Mouse (Mus musculus) gastrocnemius, postnatal 4 days (tissue): ENCODE measurements at regions not wholly inside any gene's neighbourhood (a gene's known extent, or its start where the extent isn't known, plus 50 kb on each side); places are given as distances from the start of the nearest gene placed in this dataset.

ENCODE experiments used
- DNase-seq, 2 experiments: peaks; one replicate each; pipeline ENCODE4 v3.0.0; 2021 to 2022; ENCODE audit warnings: low spot score in 2 of 2, mixed read lengths in 2 of 2

GRCm38 (mm10) chr8:6813816-6814215 lies 1708.7 kb upstream of the Slc10a2 start:
- DNase-seq: no peak

GRCm38 (mm10) chr8:6807116-6807515 lies 1702.0 kb upstream of the Slc10a2 start:
- DNase-seq: no peak

DNA sequence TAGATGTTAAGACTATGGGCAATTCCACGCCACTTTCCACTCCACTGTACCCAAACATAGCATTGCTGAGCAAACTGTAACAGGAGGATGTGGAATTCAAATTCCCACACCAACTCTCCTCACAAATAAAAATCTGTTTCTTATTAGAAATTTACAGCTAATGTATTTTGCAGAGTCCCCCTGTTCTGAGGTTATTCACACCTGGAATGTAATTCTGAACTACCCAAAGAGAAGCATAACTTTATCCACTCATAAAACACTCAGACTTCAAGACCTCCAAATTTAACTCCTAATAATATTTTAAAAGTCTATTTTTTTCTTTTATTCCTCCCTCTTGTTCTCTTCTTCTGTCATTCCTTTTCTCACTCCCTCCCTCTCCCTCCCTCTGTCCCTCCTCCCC lies 1698.0 kb upstream of the Slc10a2 start:
- DNase-seq: no peak

DNA sequence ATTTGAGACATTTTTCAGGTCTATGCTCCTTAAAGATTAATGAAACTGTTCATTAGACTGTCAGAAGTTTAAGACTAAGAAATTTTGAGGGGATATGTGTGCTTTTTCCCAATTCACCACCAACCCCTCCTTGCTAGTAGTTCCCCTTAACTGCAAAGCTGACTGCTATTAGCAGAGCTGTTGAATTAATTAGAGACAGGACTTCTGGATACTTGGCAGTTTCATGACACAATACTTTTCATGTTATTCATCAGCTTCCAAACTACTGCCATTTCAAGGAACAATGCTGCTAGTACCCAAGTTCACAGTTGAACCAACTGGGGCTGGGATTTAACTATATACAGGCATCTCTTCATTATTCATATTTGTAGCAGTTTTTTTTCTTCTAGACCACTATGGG lies 1695.9 kb upstream of the Slc10a2 start:
- no peak for DNase-seq

DNA sequence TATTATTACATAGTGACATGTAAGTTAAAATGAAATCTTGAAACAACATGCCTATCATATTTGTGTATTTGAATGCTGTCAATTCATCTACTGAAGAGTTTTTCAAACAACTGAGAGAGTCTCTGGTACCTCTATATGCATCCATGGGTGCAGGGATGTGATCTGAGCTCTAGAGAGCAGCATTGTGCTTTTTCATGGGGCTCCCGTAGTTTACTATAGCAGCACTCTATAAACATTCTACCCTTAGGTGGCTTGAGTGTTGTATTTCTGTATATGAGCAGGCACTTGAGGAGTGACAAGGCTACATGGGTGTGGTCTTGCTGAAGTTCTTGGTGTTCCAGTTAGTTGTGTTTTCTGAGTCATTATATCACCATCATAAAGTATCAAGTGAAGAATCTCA lies 1683.9 kb upstream of the Slc10a2 start:
- DNase-seq: no peak

DNA sequence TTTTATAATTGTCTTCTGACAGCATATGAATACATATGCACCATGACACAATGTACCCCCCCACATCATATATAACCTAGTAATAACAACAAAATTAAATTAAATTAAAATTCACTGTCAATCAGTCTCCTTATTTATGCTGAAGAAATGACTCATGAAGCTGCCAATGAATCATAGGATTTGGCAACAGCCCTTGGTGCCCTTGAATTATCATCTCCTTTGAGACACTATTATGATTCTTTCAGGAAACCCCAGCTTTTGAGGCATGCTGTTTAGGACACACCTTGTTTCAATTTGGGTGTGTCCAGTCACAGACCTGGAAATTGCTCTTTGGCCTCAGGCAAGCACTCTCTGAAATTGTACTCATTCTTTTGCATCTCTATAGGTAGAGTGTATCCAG lies 1675.8 kb upstream of the Slc10a2 start:
- DNase-seq: no peak

DNA sequence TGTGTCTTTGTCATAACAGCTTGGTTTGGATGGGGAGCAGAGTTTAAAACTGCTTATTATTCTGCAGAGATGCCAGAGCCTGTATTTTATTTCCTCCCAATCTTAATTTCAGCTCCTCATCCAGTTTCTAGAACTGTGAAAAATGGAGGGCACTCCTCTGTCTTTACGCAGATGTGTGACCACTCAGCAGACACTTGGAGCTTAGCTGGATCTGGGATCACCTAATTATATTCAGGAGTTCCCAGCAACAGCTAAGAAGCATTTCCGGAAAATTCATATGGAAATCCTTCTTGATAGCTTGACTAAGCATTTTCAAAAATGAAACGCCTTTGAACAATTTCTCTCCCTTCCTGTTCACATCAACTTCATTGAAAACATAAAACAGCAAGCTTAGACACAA lies 1670.0 kb upstream of the Slc10a2 start:
- DNase-seq: no peak

DNA sequence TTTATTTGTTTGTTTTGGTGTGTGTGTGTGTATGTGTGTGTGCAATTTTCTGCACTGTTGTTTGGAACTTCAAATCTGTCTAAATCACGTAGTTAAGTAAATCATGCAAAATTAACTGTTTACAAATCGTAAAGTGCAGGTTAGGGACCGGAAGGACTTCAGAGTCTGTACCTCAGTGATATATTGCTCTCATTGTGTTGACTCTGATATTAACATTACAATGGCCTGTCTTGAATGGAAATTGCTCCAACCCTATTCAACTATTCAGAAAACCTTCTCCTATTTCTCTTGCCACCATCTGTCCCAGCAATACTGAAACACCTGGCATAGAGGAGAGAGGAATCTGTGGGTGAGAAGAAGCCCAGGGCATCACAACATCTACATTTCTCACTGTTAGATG lies 1624.4 kb upstream of the Slc10a2 start:
- DNase-seq: no peak

DNA sequence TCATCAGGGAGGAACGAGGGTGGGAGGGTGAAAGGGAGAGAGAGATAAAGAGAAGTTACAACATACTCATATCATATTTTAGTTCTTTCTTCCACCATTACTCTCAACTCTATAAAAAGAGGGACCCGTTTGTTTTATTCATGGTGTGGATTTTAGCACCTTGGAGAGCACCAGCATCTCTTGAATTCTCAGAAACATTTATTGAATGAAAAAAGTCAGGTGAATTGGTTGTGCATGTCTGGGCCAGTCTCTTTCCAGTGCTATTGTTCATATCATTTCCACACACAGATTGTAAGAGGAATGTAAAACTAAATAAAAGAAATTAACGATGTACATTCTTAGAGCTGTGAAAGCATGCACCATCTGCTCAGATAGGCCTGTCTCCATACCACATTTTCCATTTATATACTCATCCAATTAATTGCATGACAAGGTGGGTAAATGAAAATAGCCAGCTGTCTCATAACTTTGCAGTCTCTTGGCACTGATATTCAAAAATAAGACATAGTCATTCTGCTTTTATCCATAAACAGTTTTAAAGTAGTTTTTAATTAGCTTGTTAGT lies 1603.8 kb upstream of the Slc10a2 start:
- DNase-seq: no peak

DNA sequence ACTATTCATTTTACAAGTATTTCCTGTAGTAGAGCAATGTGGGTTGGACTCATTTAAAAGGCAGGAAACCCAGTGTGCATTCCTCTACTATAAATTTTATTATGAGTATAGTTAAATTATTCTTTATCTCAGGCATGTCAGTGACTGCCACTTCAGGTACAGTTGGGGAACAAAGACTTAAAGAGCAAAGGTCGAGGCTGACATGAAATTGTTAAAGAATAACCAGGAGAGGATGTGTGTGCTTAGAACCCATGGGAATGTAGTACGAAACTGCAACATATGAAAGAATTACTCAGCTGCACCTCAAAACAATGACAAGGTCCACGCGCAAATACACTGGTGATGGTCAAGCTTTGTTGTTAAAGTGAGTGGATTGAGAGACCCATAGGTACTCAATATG lies 1583.4 kb upstream of the Slc10a2 start:
- no peak for DNase-seq

GRCm38 (mm10) chr8:6658860-6659259 lies 1553.7 kb upstream of the Slc10a2 start:
- no peak for DNase-seq

- no peak for DNase-seq
Observed at GRCm38 (mm10) chr8:6657451-6657990, 1552.4 kb upstream of the Slc10a2 start.

- no peak for DNase-seq
Observed at GRCm38 (mm10) chr8:6652180-6652579, 1547.0 kb upstream of the Slc10a2 start.

- no peak for DNase-seq
Observed at GRCm38 (mm10) chr8:6648083-6648482, 1542.9 kb upstream of the Slc10a2 start.

DNA sequence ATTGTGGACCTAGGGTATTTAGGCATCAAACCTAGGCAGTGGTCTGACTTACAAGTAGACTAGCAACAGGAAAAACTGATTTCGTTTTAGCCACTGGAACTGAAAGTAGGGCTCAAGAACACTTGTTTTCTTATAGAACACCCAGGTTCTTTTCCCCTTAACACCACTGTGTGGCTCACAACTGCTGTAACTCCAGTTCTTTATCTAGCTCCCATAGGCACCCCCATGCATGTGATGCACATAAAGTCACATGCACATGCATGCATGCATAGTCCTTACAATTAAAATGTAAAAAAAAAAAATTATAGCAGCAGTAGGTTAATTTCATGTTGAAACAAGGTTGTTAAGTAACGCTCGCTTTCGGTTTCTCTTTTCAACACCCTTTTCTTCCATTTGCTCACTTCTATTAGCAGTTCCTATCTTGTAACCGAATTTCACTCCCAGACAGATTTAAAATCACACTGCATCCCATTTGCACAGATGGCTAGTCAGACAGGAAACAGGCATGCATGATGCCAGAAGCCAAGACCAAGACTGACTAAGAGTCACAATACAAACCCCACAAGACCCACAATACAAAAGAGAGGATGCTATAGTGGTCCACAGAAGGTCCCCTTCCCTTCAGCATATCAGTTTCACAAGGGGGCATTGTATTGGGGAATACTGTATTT lies 1540.3 kb upstream of the Slc10a2 start:
- DNase-seq: no peak

DNA sequence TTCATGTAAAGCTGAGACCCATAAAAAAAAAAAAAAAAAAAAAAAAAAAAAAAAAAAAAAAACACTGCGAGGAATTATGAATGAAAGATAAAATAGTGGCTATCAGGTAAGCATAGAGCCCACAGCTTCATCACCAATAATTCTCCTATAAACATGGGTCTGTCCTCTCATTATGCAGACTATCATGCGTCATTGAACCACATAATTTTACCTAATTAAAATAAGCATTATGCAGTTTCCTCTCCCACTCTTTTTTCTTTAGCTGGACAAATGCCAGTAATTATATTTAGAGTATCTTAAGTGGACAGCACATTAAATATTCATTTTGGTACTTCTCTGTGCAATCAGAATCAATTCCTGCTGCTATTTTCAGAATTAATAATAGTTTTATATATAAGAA lies 1539.2 kb upstream of the Slc10a2 start:
- no peak for DNase-seq

GRCm38 (mm10) chr8:6627009-6627557 lies 1521.9 kb upstream of the Slc10a2 start:
- DNase-seq: no peak

GRCm38 (mm10) chr8:6608891-6609290 lies 1503.7 kb upstream of the Slc10a2 start:
- no peak for DNase-seq

DNA sequence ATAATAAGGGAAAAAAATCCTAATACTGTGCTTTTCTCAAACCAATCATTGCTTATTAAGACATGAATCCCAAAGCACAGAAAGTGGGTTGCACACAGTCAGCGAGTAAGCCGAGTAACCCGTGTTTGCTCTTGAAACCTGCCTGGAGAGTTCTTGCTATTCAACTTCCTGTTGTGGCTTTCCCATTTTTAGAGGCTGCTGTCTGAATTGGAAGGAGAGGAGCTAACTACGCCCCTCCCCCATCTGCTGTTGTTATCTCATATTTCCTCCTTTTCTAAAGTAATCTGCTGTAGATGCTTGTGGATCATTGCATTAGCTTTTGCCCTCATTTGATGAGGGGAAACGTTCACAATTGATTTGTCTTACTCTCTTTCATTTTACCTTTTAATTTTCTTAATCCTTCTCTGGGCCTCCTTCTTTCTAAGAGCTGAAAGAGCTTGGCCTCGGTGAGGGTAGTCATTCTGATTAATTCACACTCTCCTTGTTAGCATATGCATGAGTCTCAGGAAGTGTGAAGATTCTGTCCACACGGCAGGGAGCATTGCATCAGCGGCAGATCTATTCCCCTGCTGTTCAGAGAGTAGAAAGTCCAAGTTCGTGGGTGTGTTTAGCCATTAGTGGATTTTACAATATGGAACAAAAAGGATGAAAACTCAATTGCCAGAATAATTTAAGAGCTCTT lies 1501.8 kb upstream of the Slc10a2 start:
- DNase-seq: no peak

DNA sequence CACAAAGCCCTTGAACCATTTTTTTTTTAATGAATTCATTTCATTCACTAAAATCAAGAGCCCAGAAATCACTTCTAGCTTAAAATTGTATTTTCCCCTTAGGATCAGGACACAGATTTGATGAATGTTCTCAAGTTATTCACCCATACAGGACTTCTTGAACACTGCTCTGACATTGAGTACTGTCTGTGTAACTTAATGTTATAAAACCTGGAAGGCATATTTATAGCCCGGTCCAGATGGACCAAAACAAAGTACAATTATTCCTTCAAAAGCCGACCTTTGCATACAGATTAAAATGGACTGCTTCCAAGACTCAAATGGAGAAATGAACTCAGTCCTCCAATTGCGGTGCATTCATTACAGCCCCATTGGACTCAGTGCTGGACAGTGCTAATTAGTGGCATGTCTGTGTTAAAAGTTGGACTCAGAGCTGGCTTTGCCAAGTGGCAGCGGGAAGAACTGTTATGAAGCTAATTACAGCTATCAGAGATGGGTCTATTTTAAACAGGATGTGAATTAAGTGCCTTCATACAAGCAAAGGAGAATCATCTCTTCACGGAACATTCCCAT lies 1499.2 kb upstream of the Slc10a2 start:
- DNase-seq: no peak

- no peak for DNase-seq
Observed at GRCm38 (mm10) chr8:6590146-6590545, 1485.0 kb upstream of the Slc10a2 start.
